Mouse (Mus musculus) kidney, postnatal 36 days (tissue): ENCODE results near the gene Pnp2.
"Not testable (repeated sequence)": the region's sequence is repeated elsewhere in the genome, so short reads cannot be mapped to it uniquely, and the experiment has no call there.

Experiments
- DNase-seq, 2 experiments: peaks; one replicate each; pipeline ENCODE4 v3.0.0; 2021 to 2022; ENCODE audit warnings: mixed read lengths in 2 of 2

Gene Pnp2

GRCm38 (mm10) chr14:50958289-50958995 lies 2.6 kb downstream of the Pnp2 start:
- not testable (repeated sequence) for DNase-seq

GRCm38 (mm10) chr14:50968216-50968980 lies 12.6 kb downstream of the Pnp2 start:
- DNase-seq, result no peak

GRCm38 (mm10) chr14:50969041-50969440 lies 13.2 kb downstream of the Pnp2 start:
- DNase-seq, result no peak

GRCm38 (mm10) chr14:50969558-50970544 lies 14.1 kb downstream of the Pnp2 start:
- DNase-seq, result no peak

GRCm38 (mm10) chr14:50970822-50971221 lies 15.0 kb downstream of the Pnp2 start:
- DNase-seq, result no peak

- DNase-seq, result not testable (repeated sequence)
Observed at GRCm38 (mm10) chr14:50973054-50973453, 17.3 kb downstream of the Pnp2 start.

- no peak for DNase-seq
Observed at GRCm38 (mm10) chr14:50973700-50974099, 17.9 kb downstream of the Pnp2 start.

GRCm38 (mm10) chr14:50975001-50975400 lies 19.2 kb downstream of the Pnp2 start:
- no peak for DNase-seq

- DNase-seq, result peak; percentile 50 to 54
Observed at GRCm38 (mm10) chr14:50976674-50977073, 20.9 kb downstream of the Pnp2 start.

GRCm38 (mm10) chr14:50978451-50978850 lies 22.7 kb downstream of the Pnp2 start:
- DNase-seq, result not testable (repeated sequence)

- DNase-seq, result peak; percentile 52 to 58
Observed at GRCm38 (mm10) chr14:50979631-50980030, 23.8 kb downstream of the Pnp2 start.

GRCm38 (mm10) chr14:50981207-50981606 lies 25.4 kb downstream of the Pnp2 start:
- no peak for DNase-seq

GRCm38 (mm10) chr14:50981837-50982236 lies 26.0 kb downstream of the Pnp2 start:
- no peak for DNase-seq

- peak; percentile 56 to 75 for DNase-seq
Observed at GRCm38 (mm10) chr14:50987668-50988067, 31.9 kb downstream of the Pnp2 start.

GRCm38 (mm10) chr14:50991037-50991436 lies 35.2 kb downstream of the Pnp2 start:
- peak in 1 of 2 experiments; percentile 79 for DNase-seq

GRCm38 (mm10) chr14:50997088-50997487 lies 41.3 kb downstream of the Pnp2 start:
- no peak for DNase-seq

GRCm38 (mm10) chr14:50997999-50998666 lies 42.3 kb downstream of the Pnp2 start:
- peak; percentile 48 to 64 for DNase-seq

GRCm38 (mm10) chr14:51007152-51007801 lies 51.5 kb downstream of the Pnp2 start, which contains the start of gene Rnase10:
TSS of gene Rnase10 (plus strand) at chr14:51007751.
- no peak for DNase-seq

GRCm38 (mm10) chr14:51007914-51008713 lies 52.3 kb downstream of the Pnp2 start:
- peak; percentile 41 to 65 for DNase-seq

- DNase-seq, result no peak
Observed at GRCm38 (mm10) chr14:51008781-51009180, 53.0 kb downstream of the Pnp2 start.

GRCm38 (mm10) chr14:51009572-51009971 lies 53.8 kb downstream of the Pnp2 start:
- DNase-seq, result no peak
